Mouse (Mus musculus): Measurements from ENCODE around the gene Gm17571.

The Gm17571 gene

GRCm38 (mm10) chr9:13455231-13455630, 8.7 kb upstream of the Gm17571 start:
- no peak for DNase-seq (ENCODE audit: low spot score in 2 of 2)

GRCm38 (mm10) chr9:13454651-13455123, 8.1 kb upstream of the Gm17571 start:
- no peak for DNase-seq (ENCODE audit: low spot score in 2 of 2)

GRCm38 (mm10) chr9:13448716-13449115, 2.2 kb upstream of the Gm17571 start:
- DNase-seq (ENCODE audit: low spot score in 2 of 2) = no peak

- DNase-seq (ENCODE audit: low spot score in 2 of 2) = no peak
Observed at GRCm38 (mm10) chr9:13446236-13446635, 317 bp downstream of the Gm17571 start.

- no peak for DNase-seq (ENCODE audit: low spot score in 2 of 2)
Observed at GRCm38 (mm10) chr9:13443484-13444211, 2.9 kb downstream of the Gm17571 start.

GRCm38 (mm10) chr9:13442012-13442735, 4.4 kb downstream of the Gm17571 start:
- DNase-seq (ENCODE audit: low spot score in 2 of 2) = no peak

GRCm38 (mm10) chr9:13440911-13441310, 5.6 kb downstream of the Gm17571 start:
- no peak for DNase-seq (ENCODE audit: low spot score in 2 of 2)

- no peak for DNase-seq (ENCODE audit: low spot score in 2 of 2)
Observed at GRCm38 (mm10) chr9:13433501-13434090, 13.0 kb downstream of the Gm17571 start.

GRCm38 (mm10) chr9:13431646-13432045, 14.9 kb downstream of the Gm17571 start:
- no peak for DNase-seq (ENCODE audit: low spot score in 2 of 2)

- DNase-seq (ENCODE audit: low spot score in 2 of 2) = no peak
Observed at GRCm38 (mm10) chr9:13430744-13431143, 15.8 kb downstream of the Gm17571 start.

- DNase-seq (ENCODE audit: low spot score in 2 of 2) = no peak
Observed at GRCm38 (mm10) chr9:13430302-13430701, 16.3 kb downstream of the Gm17571 start.

- DNase-seq (ENCODE audit: low spot score in 2 of 2) = no peak
Observed at GRCm38 (mm10) chr9:13429477-13430125, 17.0 kb downstream of the Gm17571 start.

GRCm38 (mm10) chr9:13425031-13425940, 21.3 kb downstream of the Gm17571 start:
- DNase-seq (ENCODE audit: low spot score in 2 of 2) = peak; percentile 43 to 55

GRCm38 (mm10) chr9:13414230-13414766, 32.3 kb downstream of the Gm17571 start:
- DNase-seq (ENCODE audit: low spot score in 2 of 2) = no peak
